Mouse (Mus musculus): Measurements from ENCODE around the gene Stx3. TPM values are rescaled to one million over a fixed set of nuclear protein-coding genes. Genes with fewer than 3 reads are reported as not detected.

The Stx3 gene
- polyA plus RNA-seq, 1 experiment from 2014 or later, result 41.6 TPM

- H3K4me3 ChIP-seq (replicated peaks), result no peak overlapping the region
- H3K9ac ChIP-seq, result no peak overlapping the region
- 80% methylated on average over 8 of the region's 8 CpGs for WGBS
- H3K27ac ChIP-seq, result no peak overlapping the region
- H3K4me2 ChIP-seq (replicated peaks), result no peak overlapping the region
- H3K27me3 ChIP-seq (replicated peaks), result no peaks in the 10 kb centered on the region
- ATAC-seq, result no peak
- no peaks in the 10 kb centered on the region for H3K4me1 ChIP-seq (replicated peaks)
- no peaks in the 10 kb centered on the region for H3K9me3 ChIP-seq
- H3K36me3 ChIP-seq, result no peaks in the 10 kb centered on the region
These were observed 18.5 kb downstream of the Stx3 start for GRCm38 (mm10) chr19:11800531-11801315.

- Histone ChIP-seq H3K4me3 (replicated peaks) (no peak overlapping the region), H3K4me1 (replicated peaks) (no peaks in the 10 kb centered on the region), H3K36me3 (no peaks in the 10 kb centered on the region), H3K4me2 (replicated peaks) (no peak overlapping the region), H3K27ac (0 out of 2 replicates have a peak overlapping the region, but pooled peaks have one; percentile 22), H3K27me3 (replicated peaks) (no peaks in the 10 kb centered on the region), H3K9ac (no peak overlapping the region), H3K9me3 (no peaks in the 10 kb centered on the region)
- 76% methylated on average over 6 of the region's 6 CpGs for WGBS
- ATAC-seq, result peak; percentile 80
These were observed 24.8 kb downstream of the Stx3 start for GRCm38 (mm10) chr19:11794447-11794846.

DNA sequence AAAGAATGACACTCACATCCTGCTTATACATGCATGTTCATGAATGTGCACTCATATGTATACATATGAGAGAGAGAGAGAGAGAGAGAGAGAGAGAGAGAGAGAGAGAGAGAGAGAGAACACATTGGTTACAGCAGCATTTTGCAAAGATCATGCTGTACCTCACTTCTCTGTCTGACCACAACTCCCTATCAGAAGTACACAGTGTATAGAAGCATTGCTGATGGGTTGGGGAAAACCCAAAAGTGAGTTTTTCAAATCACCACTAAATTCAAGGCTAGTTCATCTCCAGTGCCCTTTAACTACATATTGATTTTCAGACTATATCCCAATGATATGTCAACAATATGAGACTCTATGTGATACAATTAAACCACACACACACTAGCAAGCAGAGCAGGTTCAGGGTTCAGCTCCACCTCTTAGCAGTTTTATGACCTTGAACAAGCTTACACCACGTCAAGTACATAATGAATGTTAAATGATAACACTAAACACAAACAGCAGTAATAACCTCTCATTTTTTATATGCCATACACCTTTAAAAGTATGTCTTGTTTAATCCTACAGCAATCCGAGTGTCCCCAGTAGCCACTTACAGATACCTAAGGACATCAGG lies 25.4 kb downstream of the Stx3 start:
- H3K4me3 ChIP-seq (replicated peaks), result no peak overlapping the region
- H3K9ac ChIP-seq, result no peak overlapping the region
- H3K4me1 ChIP-seq (replicated peaks), result no peaks in the 10 kb centered on the region
- H3K27ac ChIP-seq, result no peak overlapping the region
- 60% methylated on average over 2 of the region's 2 CpGs for WGBS
- peak; percentile 79 for ATAC-seq
- no peak overlapping the region for H3K4me2 ChIP-seq (replicated peaks)
- no peaks in the 10 kb centered on the region for H3K9me3 ChIP-seq
- H3K27me3 ChIP-seq (replicated peaks), result no peaks in the 10 kb centered on the region
- H3K36me3 ChIP-seq, result no peaks in the 10 kb centered on the region

- no peak overlapping the region for H3K27ac ChIP-seq
- H3K4me2 ChIP-seq (replicated peaks), result no peak overlapping the region
- no peak overlapping the region for H3K4me3 ChIP-seq (replicated peaks)
- no peaks in the 10 kb centered on the region for H3K4me1 ChIP-seq (replicated peaks)
- no peaks in the 10 kb centered on the region for H3K36me3 ChIP-seq
- H3K9me3 ChIP-seq, result no peaks in the 10 kb centered on the region
- no peak for ATAC-seq
- 72% methylated on average over 5 of the region's 5 CpGs for WGBS
- H3K27me3 ChIP-seq (replicated peaks), result no peaks in the 10 kb centered on the region
- H3K9ac ChIP-seq, result no peak overlapping the region
These were observed 27.4 kb downstream of the Stx3 start for GRCm38 (mm10) chr19:11791825-11792224.

GRCm38 (mm10) chr19:11788876-11789275 lies 30.3 kb downstream of the Stx3 start:
- H3K36me3 ChIP-seq, result no peaks in the 10 kb centered on the region
- no peak for ATAC-seq
- H3K4me3 ChIP-seq (replicated peaks), result no peak overlapping the region
- H3K9ac ChIP-seq, result no peak overlapping the region
- no peak overlapping the region for H3K4me2 ChIP-seq (replicated peaks)
- no peaks in the 10 kb centered on the region for H3K27me3 ChIP-seq (replicated peaks)
- H3K27ac ChIP-seq, result no peak overlapping the region
- no peaks in the 10 kb centered on the region for H3K9me3 ChIP-seq
- no peaks in the 10 kb centered on the region for H3K4me1 ChIP-seq (replicated peaks)
- 71% methylated on average over 6 of the region's 6 CpGs for WGBS

GRCm38 (mm10) chr19:11787826-11788225 lies 31.4 kb downstream of the Stx3 start:
- Histone ChIP-seq H3K27me3 (replicated peaks) (no peaks in the 10 kb centered on the region), H3K4me1 (replicated peaks) (no peaks in the 10 kb centered on the region), H3K4me3 (replicated peaks) (no peak overlapping the region), H3K27ac (no peak overlapping the region), H3K9ac (no peak overlapping the region), H3K36me3 (no peaks in the 10 kb centered on the region), H3K4me2 (replicated peaks) (no peak overlapping the region), H3K9me3 (no peaks in the 10 kb centered on the region)
- no peak for ATAC-seq
- 94% methylated on average over 6 of the region's 6 CpGs for WGBS

- Histone ChIP-seq H3K27ac (no peak overlapping the region), H3K9me3 (no peaks in the 10 kb centered on the region), H3K4me3 (replicated peaks) (no peak overlapping the region), H3K36me3 (no peaks in the 10 kb centered on the region), H3K4me2 (replicated peaks) (no peak overlapping the region), H3K27me3 (replicated peaks) (no peaks in the 10 kb centered on the region), H3K9ac (no peak overlapping the region), H3K4me1 (replicated peaks) (no peaks in the 10 kb centered on the region)
- WGBS, result 86% methylated on average over 14 of the region's 14 CpGs
- no peak for ATAC-seq
These were observed 33.6 kb downstream of the Stx3 start for GRCm38 (mm10) chr19:11785409-11786154.

- WGBS, result 64% methylated on average over 7 of the region's 7 CpGs
- H3K36me3 ChIP-seq, result peaks cover 8% of the 10 kb centered on the region; the same call in 1 of the 2 replicates
- H3K27ac ChIP-seq, result no peak overlapping the region
- no peaks in the 10 kb centered on the region for H3K27me3 ChIP-seq (replicated peaks)
- H3K4me2 ChIP-seq (replicated peaks), result no peak overlapping the region
- no peaks in the 10 kb centered on the region for H3K9me3 ChIP-seq
- ATAC-seq, result peak; percentile 58
- H3K9ac ChIP-seq, result no peak overlapping the region
- H3K4me1 ChIP-seq (replicated peaks), result no peaks in the 10 kb centered on the region
- no peak overlapping the region for H3K4me3 ChIP-seq (replicated peaks)
These were observed 41.9 kb downstream of the Stx3 start for GRCm38 (mm10) chr19:11777191-11777865.

- no peaks in the 10 kb centered on the region for H3K27me3 ChIP-seq (replicated peaks)
- WGBS, result 0% methylated on average over 30 of the region's 30 CpGs
- peaks cover 8% of the 10 kb centered on the region; the same call in 1 of the 2 replicates for H3K36me3 ChIP-seq
- no peaks in the 10 kb centered on the region for H3K9me3 ChIP-seq
- peak within 1 kb of the TSS; percentile 73 for H3K4me2 ChIP-seq (replicated peaks)
- peak within 1 kb of the TSS; percentile 54 for H3K27ac ChIP-seq
- H3K9ac ChIP-seq, result peak within 1 kb of the TSS; percentile 69
- H3K4me3 ChIP-seq (replicated peaks), result peak within 1 kb of the TSS; percentile 64
- peak; percentile 95 for ATAC-seq
- 0 out of 2 replicates have a peak, but pooled peaks cover 6% of the 10 kb centered on the region for H3K4me1 ChIP-seq (replicated peaks)
These were observed 48.9 kb downstream of the Stx3 start, which contains the start of gene Mrpl16 for GRCm38 (mm10) chr19:11770205-11770892. Gene Mrpl16, plus strand, starts transcription at chr19:11770391.

GRCm38 (mm10) chr19:11769257-11769920 lies 49.8 kb downstream of the Stx3 start:
- H3K27ac ChIP-seq, result no peak overlapping the region
- peak overlapping the region; percentile 64; the same call in 1 of the 2 replicates for H3K4me3 ChIP-seq (replicated peaks)
- WGBS, result 91% methylated on average over 5 of the region's 5 CpGs
- H3K36me3 ChIP-seq, result peaks cover 7% of the 10 kb centered on the region; the same call in 1 of the 2 replicates
- no peaks in the 10 kb centered on the region for H3K9me3 ChIP-seq
- H3K27me3 ChIP-seq (replicated peaks), result no peaks in the 10 kb centered on the region
- H3K4me2 ChIP-seq (replicated peaks), result peak overlapping the region; percentile 73
- H3K4me1 ChIP-seq (replicated peaks), result 0 out of 2 replicates have a peak, but pooled peaks cover 6% of the 10 kb centered on the region
- H3K9ac ChIP-seq, result no peak overlapping the region
- no peak for ATAC-seq

DNA sequence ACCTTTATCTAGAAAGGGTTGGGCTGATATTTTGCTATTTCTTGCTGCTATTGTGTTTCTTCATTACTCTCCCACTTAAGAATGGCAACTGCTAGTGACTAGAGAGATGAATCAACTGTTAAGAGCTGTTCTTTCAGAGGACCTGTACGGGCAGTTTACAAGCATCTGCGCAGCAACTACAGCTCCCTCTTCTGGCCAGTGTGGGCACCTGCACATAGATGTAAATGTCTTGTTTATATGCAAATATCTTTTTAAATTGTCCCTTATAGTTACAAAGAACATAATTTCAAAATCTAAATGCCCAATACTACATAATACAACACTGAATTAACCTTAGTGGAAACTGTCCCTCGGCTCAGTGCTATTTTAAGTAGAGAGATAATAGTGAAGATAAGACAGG lies 51.0 kb downstream of the Stx3 start:
- Histone ChIP-seq H3K27ac (no peak overlapping the region), H3K4me2 (replicated peaks) (no peak overlapping the region), H3K4me1 (replicated peaks) (0 out of 2 replicates have a peak, but pooled peaks cover 6% of the 10 kb centered on the region), H3K4me3 (replicated peaks) (no peak overlapping the region), H3K9ac (no peak overlapping the region), H3K27me3 (replicated peaks) (no peaks in the 10 kb centered on the region), H3K36me3 (no peaks in the 10 kb centered on the region), H3K9me3 (no peaks in the 10 kb centered on the region)
- ATAC-seq, result no peak
- WGBS, result 8% methylated on average over 3 of the region's 3 CpGs

Measured in intestine, embryonic 15.5 days (tissue).